Mouse (Mus musculus) E14TG2a.4 (cell line): ENCODE measurements around the gene Minar1.

Source experiments
- H3K27me3 ChIP-seq: 2 replicates; pipeline ENCODE4 v1.6.1; 2014; ENCODE audit warnings: low read length, control low read depth; ENCODE audit not compliant: insufficient read depth
- H3K36me3 ChIP-seq: 2 replicates; pipeline ENCODE4 v1.6.1; 2014; ENCODE audit warnings: low read length, control low read depth; ENCODE audit not compliant: insufficient read depth
- H3K4me1 ChIP-seq: replicated peaks from 2 replicates; pipeline ENCODE4 v1.6.1; 2014; ENCODE audit warnings: low read depth, low read length, control low read depth
- H3K4me3 ChIP-seq: replicated peaks from 2 replicates; pipeline ENCODE4 v1.5.1; 2014; ENCODE audit warnings: mild to moderate bottlenecking, low read length
- H3K9me3 ChIP-seq: 2 replicates; pipeline ENCODE4 v1.6.1; 2014; ENCODE audit warnings: low read length, control low read depth
- CTCF ChIP-seq: conservative IDR thresholded peaks from 2 replicates; pipeline ENCODE4 v1.5.1; 2014; ENCODE audit warnings: low read length
- NANOG ChIP-seq: IDR thresholded peaks from 2 replicates; pipeline ENCODE4 v1.6.1; 2014; ENCODE audit warnings: borderline replicate concordance, low read length, mixed read lengths
- POU5F1 ChIP-seq: IDR thresholded peaks from 2 replicates; pipeline ENCODE4 v1.6.1; 2014; ENCODE audit warnings: low read length, borderline replicate concordance

The Minar1 gene

DNA sequence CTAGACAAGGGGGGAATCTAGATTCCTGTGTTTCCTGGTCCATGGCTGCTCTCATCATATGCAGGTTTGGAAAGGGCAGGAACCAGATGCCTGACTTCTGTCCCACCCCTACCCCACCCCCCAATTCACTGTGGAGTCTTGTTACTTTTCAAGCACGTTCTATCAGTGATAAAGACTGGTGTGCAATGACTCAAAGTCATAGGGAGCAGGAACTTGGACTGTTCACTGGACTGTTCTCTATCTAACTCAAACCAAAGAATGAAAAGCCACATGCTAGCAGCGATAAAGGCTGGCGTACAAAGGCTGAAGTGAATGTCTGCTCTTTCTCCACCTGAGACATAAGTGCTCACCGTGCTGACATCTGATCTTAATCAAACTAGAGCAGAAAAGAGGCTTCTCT, 12.3 kb downstream of the Minar1 start:
- TF ChIP-seq CTCF (no peak), POU5F1 (no peak), NANOG (no peak)

DNA sequence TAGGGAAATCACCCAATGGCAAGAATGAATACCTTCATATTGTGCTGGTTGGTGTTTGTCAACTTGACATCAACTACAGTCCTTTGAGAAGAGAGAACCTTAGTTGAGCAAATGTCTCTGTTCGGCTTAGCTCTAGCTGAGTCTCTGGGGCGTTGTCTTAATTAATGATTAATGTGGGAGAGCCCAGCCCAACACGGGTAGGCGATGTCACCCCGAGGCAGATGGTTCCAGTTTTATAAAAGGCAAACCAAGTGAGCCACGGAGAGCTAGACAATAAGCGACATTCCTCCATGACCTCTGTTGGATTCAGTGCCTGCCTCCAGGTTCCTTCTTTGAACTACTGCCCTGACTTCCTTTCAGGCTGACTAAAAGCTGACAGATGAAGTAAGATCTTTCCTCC, 15.6 kb downstream of the Minar1 start:
- H3K4me3 ChIP-seq: no peak overlapping the region
- H3K36me3 ChIP-seq: no peaks in the 10 kb centered on the region
- peaks cover 4% of the 10 kb centered on the region for H3K27me3 ChIP-seq
- 0 out of 2 replicates have a peak, but pooled peaks cover 7% of the 10 kb centered on the region for H3K9me3 ChIP-seq
- TF ChIP-seq CTCF (no peak), NANOG (no peak), POU5F1 (no peak)
- no peaks in the 10 kb centered on the region for H3K4me1 ChIP-seq

More for the DNA sequence above, 12.3 kb downstream of the Minar1 start:
- H3K4me1 ChIP-seq: no peaks in the 10 kb centered on the region
- H3K9me3 ChIP-seq: 0 out of 2 replicates have a peak, but pooled peaks cover 7% of the 10 kb centered on the region
- H3K27me3 ChIP-seq: no peaks in the 10 kb centered on the region
- no peaks in the 10 kb centered on the region for H3K36me3 ChIP-seq
- no peak overlapping the region for H3K4me3 ChIP-seq

GRCm38 (mm10) chr9:89606256-89606655, 16.7 kb downstream of the Minar1 start:
- Histone ChIP-seq H3K4me3 (no peak overlapping the region), H3K36me3 (no peaks in the 10 kb centered on the region), H3K27me3 (peaks cover 4% of the 10 kb centered on the region), H3K9me3 (0 out of 2 replicates have a peak, but pooled peaks cover 7% of the 10 kb centered on the region), H3K4me1 (no peaks in the 10 kb centered on the region)
- no peak for TF ChIP-seq POU5F1
- TF ChIP-seq CTCF: no peak
- no peak for TF ChIP-seq NANOG

DNA sequence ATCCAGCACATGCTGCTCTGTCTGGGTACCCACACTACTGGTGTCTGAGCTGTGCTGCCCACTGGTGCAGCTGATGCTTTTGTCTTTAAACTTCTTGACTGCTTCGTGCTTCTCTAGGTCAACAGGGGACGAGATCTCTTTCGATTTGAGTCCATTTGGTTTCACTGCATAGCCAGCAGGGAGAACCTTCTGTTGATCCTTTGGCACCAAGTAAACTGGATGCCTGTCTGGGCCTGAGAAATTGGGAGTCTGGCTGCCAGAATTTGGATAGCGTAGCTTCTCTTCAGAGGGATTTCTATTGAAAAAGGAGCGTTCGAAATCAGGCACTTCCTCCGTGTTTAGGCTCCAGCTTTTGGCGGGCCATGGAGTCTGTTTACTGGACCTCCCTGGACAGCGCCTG, 21.0 kb downstream of the Minar1 start:
- Histone ChIP-seq H3K9me3 (no peaks in the 10 kb centered on the region), H3K4me1 (no peaks in the 10 kb centered on the region), H3K36me3 (no peaks in the 10 kb centered on the region), H3K27me3 (peaks cover 4% of the 10 kb centered on the region), H3K4me3 (no peak overlapping the region)
- no peak for TF ChIP-seq POU5F1

- no peak for TF ChIP-seq NANOG
- no peak for TF ChIP-seq POU5F1
- TF ChIP-seq CTCF: no peak
- H3K27me3 ChIP-seq: peaks cover 4% of the 10 kb centered on the region
- H3K4me1 ChIP-seq: no peaks in the 10 kb centered on the region
- no peaks in the 10 kb centered on the region for H3K36me3 ChIP-seq
- no peaks in the 10 kb centered on the region for H3K9me3 ChIP-seq
- no peak overlapping the region for H3K4me3 ChIP-seq
Measured at GRCm38 (mm10) chr9:89600677-89601076, 22.2 kb downstream of the Minar1 start.

- Histone ChIP-seq H3K27me3 (no peaks in the 10 kb centered on the region; the same call in 1 of the 2 replicates), H3K9me3 (no peaks in the 10 kb centered on the region), H3K4me3 (no peak overlapping the region), H3K36me3 (no peaks in the 10 kb centered on the region), H3K4me1 (no peaks in the 10 kb centered on the region)
- TF ChIP-seq POU5F1 (no peak), CTCF (no peak), NANOG (no peak)
Measured at GRCm38 (mm10) chr9:89597071-89597470, 25.9 kb downstream of the Minar1 start.

DNA sequence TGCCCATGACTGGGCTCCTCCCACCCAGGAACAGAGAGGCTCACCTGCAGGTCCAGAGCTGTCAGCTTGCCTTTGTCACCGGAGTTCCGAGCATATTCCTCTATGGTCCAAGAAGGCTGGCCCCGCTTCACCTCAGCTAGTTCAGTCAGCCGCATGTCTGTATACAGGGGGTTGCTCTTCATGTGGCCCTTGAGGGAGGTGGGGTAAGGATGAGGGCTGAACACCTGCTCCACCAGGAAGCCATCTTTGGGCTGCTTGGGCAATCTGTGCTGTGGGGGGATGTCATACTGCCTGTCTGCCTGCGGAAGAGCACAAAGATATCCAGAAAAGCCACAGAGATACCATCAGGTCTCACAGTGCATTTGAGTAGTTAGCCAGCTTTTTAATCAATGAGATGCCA, 26.5 kb downstream of the Minar1 start:
- H3K36me3 ChIP-seq: no peaks in the 10 kb centered on the region
- no peak overlapping the region for H3K4me3 ChIP-seq
- no peaks in the 10 kb centered on the region; the same call in 1 of the 2 replicates for H3K27me3 ChIP-seq
- no peak for TF ChIP-seq POU5F1
- TF ChIP-seq NANOG: no peak
- TF ChIP-seq CTCF: no peak
- no peaks in the 10 kb centered on the region for H3K9me3 ChIP-seq
- no peaks in the 10 kb centered on the region for H3K4me1 ChIP-seq

DNA sequence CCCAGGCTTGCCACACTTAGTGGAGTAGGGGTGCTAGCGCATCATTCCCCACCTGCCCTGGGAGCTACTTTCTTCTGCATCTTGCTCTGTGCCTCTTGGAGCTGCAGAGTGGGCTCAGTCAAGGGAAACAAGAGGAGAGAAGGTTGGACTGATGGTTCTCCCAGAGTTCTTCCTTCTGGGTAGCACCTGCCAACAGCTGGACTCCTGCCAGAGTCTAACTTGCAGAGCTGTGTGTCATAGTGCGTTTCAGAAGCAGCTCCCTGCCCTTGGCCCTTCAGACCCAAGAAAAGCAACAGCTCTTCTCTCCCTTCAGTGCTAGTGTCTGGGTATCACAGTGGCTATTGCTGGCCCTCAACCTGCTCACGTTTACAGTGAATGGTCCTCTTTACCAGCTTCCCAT, 30.5 kb downstream of the Minar1 start:
- Histone ChIP-seq H3K4me1 (no peaks in the 10 kb centered on the region), H3K36me3 (no peaks in the 10 kb centered on the region), H3K27me3 (no peaks in the 10 kb centered on the region), H3K9me3 (no peaks in the 10 kb centered on the region), H3K4me3 (no peak overlapping the region)
- no peak for TF ChIP-seq CTCF

DNA sequence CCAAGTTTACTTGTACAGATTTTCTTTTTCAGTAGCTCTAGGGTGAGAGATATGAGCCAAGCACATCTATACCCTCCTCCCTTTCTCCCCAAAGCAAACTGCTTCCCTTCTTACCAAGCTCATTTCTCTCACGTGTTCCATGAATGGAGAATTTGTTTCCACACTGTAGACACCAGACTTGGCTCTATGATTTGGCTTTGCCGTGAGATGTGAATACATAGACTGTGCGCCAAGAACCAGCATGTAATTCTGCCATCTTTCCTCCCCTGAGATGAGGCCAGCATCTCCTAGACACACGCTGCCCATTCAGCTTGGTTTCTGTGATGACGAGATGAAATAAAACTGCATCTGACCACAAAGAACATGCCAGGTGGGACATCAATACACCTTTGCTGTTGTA, 44.5 kb downstream of the Minar1 start:
- no peaks in the 10 kb centered on the region for H3K27me3 ChIP-seq
- no peaks in the 10 kb centered on the region for H3K9me3 ChIP-seq
- TF ChIP-seq CTCF (no peak), POU5F1 (no peak), NANOG (no peak)
- H3K4me3 ChIP-seq: no peak overlapping the region
- no peaks in the 10 kb centered on the region for H3K36me3 ChIP-seq
- H3K4me1 ChIP-seq: no peaks in the 10 kb centered on the region

DNA sequence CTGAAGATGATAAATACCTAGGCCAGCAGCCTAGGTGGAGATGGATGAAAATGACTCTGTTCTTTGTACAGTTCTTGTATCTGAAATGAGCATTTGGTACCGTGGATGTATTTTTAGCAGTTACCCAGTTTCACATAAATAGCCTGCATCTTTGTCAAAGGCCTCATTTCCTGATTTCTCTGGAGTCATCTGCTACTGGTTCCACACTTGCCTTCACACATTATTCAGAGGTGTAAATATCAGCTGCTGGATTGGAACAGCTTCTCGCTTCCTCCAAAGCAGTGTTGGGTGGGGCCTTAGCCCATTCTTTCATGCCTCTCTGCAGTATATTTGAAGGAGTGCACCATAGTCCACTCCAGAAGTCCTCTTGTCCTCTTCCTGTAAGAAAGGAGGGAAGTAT, 70.3 kb downstream of the Minar1 start:
- H3K9me3 ChIP-seq: peaks cover 3% of the 10 kb centered on the region; the same call in 1 of the 2 replicates
- TF ChIP-seq POU5F1: no peak
- TF ChIP-seq NANOG: no peak
- TF ChIP-seq CTCF: no peak
- H3K36me3 ChIP-seq: no peaks in the 10 kb centered on the region

More for the DNA sequence above, 70.3 kb downstream of the Minar1 start:
- Histone ChIP-seq H3K4me3 (no peak overlapping the region), H3K4me1 (no peaks in the 10 kb centered on the region), H3K27me3 (no peaks in the 10 kb centered on the region)
